Mouse (Mus musculus) common myeloid progenitor, adult 5-6 weeks (primary cell): ENCODE measurements around the gene Dab1. TPM values are rescaled to one million over a fixed set of nuclear protein-coding genes. Genes with fewer than 3 reads are reported as not detected.

Experiments
- ATAC-seq: replicated peaks from 2 replicates; pipeline ENCODE4 v1.8.0; 2016; ENCODE audit warnings: low read depth, mild to moderate bottlenecking, moderate TSS enrichment, inconsistent platforms; ENCODE audit not compliant: poor library complexity, severe bottlenecking
- total RNA-seq: library from RNA; stranded (forward); fragments of 200-1000, 187-1606 nt; gene quantifications from 2 replicates; pipeline ENCODE4 v1.2.3, GENCODE M21; 2017

Gene Dab1
- total RNA-seq, 1 experiment from 2014 or later: not detected

- no peak for ATAC-seq
Observed at GRCm38 (mm10) chr4:104059569-104059968, 440.4 kb downstream of the Dab1 start.

DNA sequence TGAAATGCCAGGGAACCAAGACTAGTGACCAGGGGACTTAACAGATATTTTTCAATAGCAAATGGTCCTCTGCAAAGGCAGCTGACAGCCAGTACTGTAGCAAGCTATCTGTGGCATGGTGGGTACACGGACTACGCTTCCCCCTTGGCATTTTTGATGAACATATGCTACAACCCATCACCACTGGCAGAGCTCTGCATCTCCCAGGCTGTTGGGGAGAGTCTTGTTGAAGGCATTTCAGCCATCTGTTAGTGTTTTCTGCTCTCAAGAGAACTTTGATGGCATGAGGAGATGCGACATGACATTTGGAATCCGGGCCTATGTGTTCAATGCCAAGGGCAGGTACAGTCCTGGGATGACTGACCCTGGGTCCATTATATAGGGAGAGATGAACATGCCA is 443.2 kb downstream of the Dab1 start:
- no peak for ATAC-seq

- no peak for ATAC-seq
Observed at GRCm38 (mm10) chr4:104066901-104067300, 447.7 kb downstream of the Dab1 start.

DNA sequence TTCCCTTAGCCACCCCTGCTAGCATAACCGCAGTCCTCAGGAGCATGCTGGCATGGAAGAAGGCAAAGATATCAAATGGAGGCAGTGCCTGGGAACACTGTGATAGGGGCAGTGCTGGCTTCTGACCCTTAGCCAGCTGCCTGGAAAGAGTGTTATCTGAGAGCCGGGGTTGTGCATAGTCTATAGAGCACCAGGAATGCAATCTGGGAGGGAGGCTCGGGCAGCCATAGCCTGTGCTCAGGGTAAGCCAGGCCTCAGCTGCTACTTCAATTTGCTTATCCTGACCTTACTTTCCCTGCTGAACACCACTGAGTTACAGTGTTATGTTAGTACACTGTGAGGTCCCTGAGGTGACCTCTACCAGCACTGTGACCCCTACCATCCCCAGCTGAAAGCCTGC is 448.6 kb downstream of the Dab1 start:
- ATAC-seq: no peak

GRCm38 (mm10) chr4:104071296-104071695 is 452.1 kb downstream of the Dab1 start:
- ATAC-seq: no peak

DNA sequence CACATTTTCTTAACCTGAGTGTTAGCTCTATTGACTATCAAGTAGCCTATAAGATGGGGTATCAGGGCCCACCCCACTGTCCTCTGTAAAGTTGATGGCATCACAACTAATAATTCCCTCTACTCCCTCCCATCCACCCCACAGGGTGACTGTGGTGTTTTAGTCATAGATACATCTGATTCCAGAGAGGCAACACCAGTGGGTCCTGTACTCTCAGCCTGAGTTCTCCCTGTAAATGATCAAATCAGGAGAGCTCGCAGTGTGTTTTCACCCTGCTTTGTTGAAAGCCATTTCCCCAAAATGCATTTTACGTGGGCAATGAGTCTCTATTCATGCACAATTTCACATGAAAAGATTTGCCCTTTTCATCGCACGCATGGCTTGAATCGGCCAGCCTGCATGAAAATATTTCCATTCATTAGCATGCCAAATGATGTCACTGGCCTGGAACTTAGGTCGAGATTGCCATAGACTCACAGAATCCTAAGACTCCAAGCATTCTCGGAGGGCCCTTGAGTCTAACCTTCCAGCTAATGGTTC is 454.8 kb downstream of the Dab1 start:
- ATAC-seq: no peak

GRCm38 (mm10) chr4:104077771-104078170 is 458.6 kb downstream of the Dab1 start:
- no peak for ATAC-seq

- no peak for ATAC-seq
Observed at GRCm38 (mm10) chr4:104106299-104106698, 487.1 kb downstream of the Dab1 start.

GRCm38 (mm10) chr4:104111614-104112013 is 492.5 kb downstream of the Dab1 start:
- no peak for ATAC-seq

GRCm38 (mm10) chr4:104113209-104114005 is 494.2 kb downstream of the Dab1 start:
- no peak for ATAC-seq

DNA sequence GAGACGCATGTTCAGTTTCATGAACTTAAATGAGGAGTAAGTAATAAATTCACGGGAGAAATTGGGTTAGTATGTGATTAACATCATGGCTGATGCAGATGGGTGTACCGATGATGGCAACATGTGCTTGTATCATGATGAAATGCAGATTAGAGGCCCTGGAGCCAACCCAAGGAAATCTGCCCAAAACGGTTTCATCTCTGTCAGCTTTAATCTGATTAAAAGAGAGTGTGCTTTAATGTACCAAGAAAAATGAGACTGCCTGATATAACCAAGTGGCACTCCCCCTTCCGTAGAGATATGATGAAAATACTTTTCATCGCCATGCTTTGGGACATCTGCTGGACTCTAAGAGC is 494.8 kb downstream of the Dab1 start:
- no peak for ATAC-seq

DNA sequence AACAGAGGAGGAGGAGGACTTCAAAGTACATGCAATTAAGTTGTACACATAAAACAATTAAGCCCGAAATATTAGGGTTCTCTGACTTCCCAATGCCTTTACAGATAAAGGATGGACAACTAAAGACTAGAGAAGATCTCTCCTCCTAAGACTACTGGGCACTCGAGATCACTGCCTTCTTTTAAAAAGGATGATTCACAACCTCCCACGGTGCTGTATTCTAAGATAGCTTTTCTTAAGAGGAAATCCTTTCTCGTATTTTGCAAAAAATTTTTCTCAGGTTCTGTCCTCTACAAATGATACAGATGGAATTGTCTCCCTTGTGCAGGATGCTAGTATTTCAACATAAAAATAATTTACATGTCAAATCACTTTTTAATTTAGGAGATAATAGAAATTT is 500.9 kb downstream of the Dab1 start:
- ATAC-seq: no peak

DNA sequence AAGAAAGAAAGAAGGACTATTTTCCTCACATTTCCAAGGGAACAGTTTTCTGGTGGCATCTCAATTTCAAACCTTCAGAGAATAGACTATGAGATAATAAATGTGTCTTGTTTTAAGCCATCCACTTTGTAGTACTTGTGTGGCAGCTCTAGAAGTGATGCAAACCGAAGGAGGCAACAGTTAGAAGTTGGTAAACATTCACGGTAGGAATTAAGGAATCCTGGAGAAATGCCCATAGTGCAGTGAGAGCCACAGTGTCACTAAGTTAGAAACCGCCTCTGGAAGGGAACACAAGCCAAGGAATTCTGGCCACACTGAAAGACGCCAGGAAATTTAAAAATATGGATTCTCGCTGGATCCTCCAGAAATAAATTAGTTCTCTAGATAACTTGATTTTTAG is 502.8 kb downstream of the Dab1 start:
- ATAC-seq: no peak

DNA sequence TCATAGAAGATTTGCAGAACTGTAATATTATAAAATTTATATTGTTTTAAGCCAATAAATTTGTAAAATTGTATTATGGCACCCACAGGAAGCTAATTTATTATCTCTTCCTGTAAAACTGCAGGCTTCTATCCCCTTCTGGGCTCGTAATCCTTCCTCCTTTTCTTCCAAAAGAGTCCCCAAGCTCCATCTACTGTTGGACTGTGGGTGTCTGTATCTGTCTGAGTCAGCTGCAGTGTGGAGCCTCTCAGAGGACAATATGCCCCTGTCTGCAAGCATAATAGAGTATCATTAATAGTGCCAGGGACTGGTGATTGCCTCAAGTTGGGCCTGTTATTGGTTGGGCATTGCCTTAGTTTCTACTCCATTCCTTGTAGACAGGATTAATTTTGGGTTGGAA is 503.2 kb downstream of the Dab1 start:
- ATAC-seq: no peak

GRCm38 (mm10) chr4:104153637-104154036 is 534.5 kb downstream of the Dab1 start:
- ATAC-seq: no peak

- no peak for ATAC-seq
Observed at GRCm38 (mm10) chr4:104178067-104178466, 558.9 kb downstream of the Dab1 start.

- ATAC-seq: no peak
Observed at GRCm38 (mm10) chr4:104186311-104186710, 567.2 kb downstream of the Dab1 start.

GRCm38 (mm10) chr4:104198635-104199034 is 579.5 kb downstream of the Dab1 start:
- no peak for ATAC-seq

- no peak for ATAC-seq
Observed at GRCm38 (mm10) chr4:104201686-104202085, 582.5 kb downstream of the Dab1 start.

GRCm38 (mm10) chr4:104204047-104204446 is 584.9 kb downstream of the Dab1 start:
- no peak for ATAC-seq

GRCm38 (mm10) chr4:104206639-104207038 is 587.5 kb downstream of the Dab1 start:
- ATAC-seq: no peak

DNA sequence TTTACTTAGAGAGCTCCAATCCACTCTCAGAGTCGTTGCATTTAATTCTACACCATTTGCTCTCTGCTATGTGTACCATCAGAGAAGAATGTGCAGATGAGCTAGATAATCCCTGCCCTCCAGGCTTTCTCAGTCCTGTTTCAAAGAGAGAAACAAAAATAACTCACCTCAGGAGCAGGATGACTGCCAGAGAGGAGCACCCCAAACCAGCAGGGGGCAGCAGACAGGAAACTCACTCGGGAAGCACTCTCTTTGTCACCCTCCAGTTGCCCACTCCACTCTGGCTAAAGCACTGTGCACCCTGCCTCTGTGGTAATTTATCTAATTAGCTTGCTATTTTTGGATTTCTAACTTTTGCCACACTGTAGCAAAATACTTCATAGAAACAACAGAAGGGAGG is 589.9 kb downstream of the Dab1 start:
- no peak for ATAC-seq
